Mouse (Mus musculus) intestine, embryonic 16.5 days (tissue): ENCODE data around the gene Mettl5. TPM values are rescaled to one million over a fixed set of nuclear protein-coding genes. Genes with fewer than 3 reads are reported as not detected.

Experiments
- ATAC-seq: fragments of 200-750 bp; cut with Nextera tagmentation; 2 replicates; pipeline ENCODE4 v1.8.0; 2017; ENCODE audit warnings: moderate TSS enrichment, moderate library complexity
- H3K27ac ChIP-seq: fragments of 300-500 bp; sonication (generic); 2 replicates; pipeline ENCODE4 v1.5.1; 2014; ENCODE audit warnings: mild to moderate bottlenecking, low read length
- H3K27me3 ChIP-seq: fragments of 300-500 bp; sonication (generic); replicated peaks from 2 replicates; pipeline ENCODE4 v1.6.1; 2014; ENCODE audit warnings: low read length, control low read depth, mixed read lengths; ENCODE audit not compliant: control insufficient read depth, insufficient read depth
- H3K36me3 ChIP-seq: fragments of 300-500 bp; sonication (generic); 2 replicates; pipeline ENCODE4 v1.6.1; 2014; ENCODE audit warnings: low read length, control low read depth; ENCODE audit not compliant: control insufficient read depth, insufficient read depth
- H3K4me1 ChIP-seq: fragments of 300-500 bp; sonication (generic); 2 replicates; pipeline ENCODE4 v1.6.1; 2014; ENCODE audit warnings: low read length, control low read depth, mixed read lengths; ENCODE audit not compliant: control insufficient read depth, insufficient read depth
- H3K4me2 ChIP-seq: fragments of 300-500 bp; sonication (generic); 2 replicates; pipeline ENCODE4 v1.6.1; 2014; ENCODE audit warnings: low read depth, low read length, control low read depth
- H3K4me3 ChIP-seq: fragments of 300-500 bp; sonication (generic); 2 replicates; pipeline ENCODE4 v1.5.1; 2014; ENCODE audit warnings: mild to moderate bottlenecking, low read length
- H3K9ac ChIP-seq: fragments of 300-500 bp; sonication (generic); 2 replicates; pipeline ENCODE4 v1.6.1; 2014; ENCODE audit warnings: low read depth, low read length
- H3K9me3 ChIP-seq: fragments of 300-500 bp; sonication (generic); 2 replicates; pipeline ENCODE4 v1.6.1; 2016; ENCODE audit warnings: low read length, control low read depth; ENCODE audit not compliant: control insufficient read depth
- WGBS: fragments of 180-500 bp; shearing (Covaris S2); extraction: QIAGEN DNeasy Blood & Tissue Kit; methylation state at CpG from one replicate; pipeline ENCODE4 v1.1.7; 2014; 5-methylcytosine and 5-hydroxymethylcytosine counted together
- polyA plus RNA-seq: library from polyadenylated mRNA; unstranded; fragments of >200 nt; fragmentation: Nextera tagmentation; extraction: Ambion mirVana; gene quantifications from 2 replicates; pipeline ENCODE4 v1.2.1, GENCODE M21; 2015

Mettl5 gene
- polyA plus RNA-seq, 1 experiment from 2014 or later: 38.5 TPM

- Histone ChIP-seq H3K36me3 (no peaks in the 10 kb centered on the region), H3K27me3 (no peaks in the 10 kb centered on the region), H3K4me2 (no peak overlapping the region), H3K4me1 (peaks cover 5% of the 10 kb centered on the region; the same call in 1 of the 2 replicates), H3K4me3 (no peak overlapping the region), H3K9ac (no peak overlapping the region), H3K9me3 (no peaks in the 10 kb centered on the region), H3K27ac (no peak overlapping the region)
- WGBS: 59% methylated on average over 14 of the region's 14 CpGs
- ATAC-seq: no peak
Measured at GRCm38 (mm10) chr2:69895502-69896223, 10.2 kb upstream of the Mettl5 start.

GRCm38 (mm10) chr2:69893891-69894290 lies 8.5 kb upstream of the Mettl5 start:
- Histone ChIP-seq H3K27ac (no peak overlapping the region), H3K36me3 (no peaks in the 10 kb centered on the region), H3K27me3 (no peaks in the 10 kb centered on the region), H3K9ac (no peak overlapping the region), H3K4me3 (no peak overlapping the region), H3K4me2 (no peak overlapping the region), H3K4me1 (peaks cover 2% of the 10 kb centered on the region; the same call in 1 of the 2 replicates), H3K9me3 (no peaks in the 10 kb centered on the region)
- ATAC-seq: no peak
- 84% methylated on average over 5 of the region's 5 CpGs for WGBS

- H3K36me3 ChIP-seq: no peaks in the 10 kb centered on the region
- H3K4me1 ChIP-seq: no peaks in the 10 kb centered on the region
Measured at GRCm38 (mm10) chr2:69893145-69893544, 7.7 kb upstream of the Mettl5 start.

GRCm38 (mm10) chr2:69890843-69891242 lies 5.4 kb upstream of the Mettl5 start:
- Histone ChIP-seq H3K4me3 (no peak overlapping the region), H3K9ac (no peak overlapping the region), H3K27me3 (no peaks in the 10 kb centered on the region), H3K9me3 (no peaks in the 10 kb centered on the region), H3K36me3 (no peaks in the 10 kb centered on the region), H3K4me1 (no peaks in the 10 kb centered on the region), H3K27ac (no peak overlapping the region), H3K4me2 (no peak overlapping the region)
- no peak for ATAC-seq
- whole genome bisulfite sequencing: 52% methylated on average over 7 of the region's 7 CpGs

More at GRCm38 (mm10) chr2:69893145-69893544, 7.7 kb upstream of the Mettl5 start:
- no peak overlapping the region for H3K9ac ChIP-seq
- no peak overlapping the region for H3K27ac ChIP-seq
- no peak overlapping the region for H3K4me3 ChIP-seq
- H3K4me2 ChIP-seq: no peak overlapping the region
- ATAC-seq: no peak
- H3K9me3 ChIP-seq: no peaks in the 10 kb centered on the region
- 75% methylated on average over 1 of the region's 1 CpGs for WGBS
- H3K27me3 ChIP-seq: no peaks in the 10 kb centered on the region

GRCm38 (mm10) chr2:69888957-69889356 lies 3.5 kb upstream of the Mettl5 start:
- ATAC-seq: no peak
- Histone ChIP-seq H3K9ac (no peak overlapping the region), H3K9me3 (no peaks in the 10 kb centered on the region), H3K4me1 (0 out of 2 replicates have a peak, but pooled peaks cover 4% of the 10 kb centered on the region), H3K27me3 (no peaks in the 10 kb centered on the region), H3K4me3 (no peak overlapping the region), H3K36me3 (no peaks in the 10 kb centered on the region), H3K27ac (no peak overlapping the region), H3K4me2 (no peak overlapping the region)
- WGBS: 77% methylated on average over 2 of the region's 2 CpGs

- Histone ChIP-seq H3K9ac (peak overlapping the region; percentile 88), H3K27me3 (no peaks in the 10 kb centered on the region), H3K27ac (peak overlapping the region; percentile 78), H3K36me3 (no peaks in the 10 kb centered on the region), H3K4me1 (0 out of 2 replicates have a peak, but pooled peaks cover 4% of the 10 kb centered on the region), H3K4me3 (peak overlapping the region; percentile 70), H3K9me3 (no peaks in the 10 kb centered on the region), H3K4me2 (peak overlapping the region; percentile 74)
- ATAC-seq: peak; percentile 58
- WGBS: 4% methylated on average over 12 of the region's 12 CpGs
Measured at GRCm38 (mm10) chr2:69885050-69885449, 365 bp downstream of the Mettl5 start.

GRCm38 (mm10) chr2:69884581-69884980 lies 834 bp downstream of the Mettl5 start:
- H3K4me3 ChIP-seq: peak overlapping the region; percentile 70
- H3K4me2 ChIP-seq: peak overlapping the region; percentile 74
- no peaks in the 10 kb centered on the region for H3K36me3 ChIP-seq
- H3K9ac ChIP-seq: no peak overlapping the region; the same call in 1 of the 2 replicates
- no peaks in the 10 kb centered on the region for H3K9me3 ChIP-seq
- 0 out of 2 replicates have a peak, but pooled peaks cover 4% of the 10 kb centered on the region for H3K4me1 ChIP-seq
- ATAC-seq: no peak
- no peaks in the 10 kb centered on the region for H3K27me3 ChIP-seq
- H3K27ac ChIP-seq: no peak overlapping the region
- 50% methylated on average over 6 of the region's 6 CpGs for WGBS

- no peaks in the 10 kb centered on the region for H3K36me3 ChIP-seq
- no peaks in the 10 kb centered on the region for H3K9me3 ChIP-seq
- WGBS: 75% methylated on average over 2 of the region's 2 CpGs
- H3K4me3 ChIP-seq: no peak overlapping the region
- no peak overlapping the region for H3K27ac ChIP-seq
- H3K9ac ChIP-seq: no peak overlapping the region
- no peaks in the 10 kb centered on the region for H3K27me3 ChIP-seq
- H3K4me1 ChIP-seq: 0 out of 2 replicates have a peak, but pooled peaks cover 4% of the 10 kb centered on the region
- ATAC-seq: no peak
- no peak overlapping the region for H3K4me2 ChIP-seq
Measured at GRCm38 (mm10) chr2:69883990-69884391, 1.4 kb downstream of the Mettl5 start.

GRCm38 (mm10) chr2:69862117-69862657 lies 23.2 kb downstream of the Mettl5 start:
- no peaks in the 10 kb centered on the region for H3K27me3 ChIP-seq
- under 1% methylated on average over 13 of the region's 13 CpGs for WGBS
- H3K9me3 ChIP-seq: no peaks in the 10 kb centered on the region
- no peaks in the 10 kb centered on the region for H3K36me3 ChIP-seq
- peaks cover 5% of the 10 kb centered on the region; the same call in 1 of the 2 replicates for H3K4me1 ChIP-seq
- peak overlapping the region; percentile 90; the same call in 1 of the 2 replicates for H3K27ac ChIP-seq
- H3K4me3 ChIP-seq: peak overlapping the region; percentile 100
- ATAC-seq: peak; percentile 4; the same call in 1 of the 2 replicates
- peak overlapping the region; percentile 99 for H3K9ac ChIP-seq
- H3K4me2 ChIP-seq: peak overlapping the region; percentile 72
